Comparison of ENCODE assay signal across 12 mouse cellular contexts in the genomic region with DNA sequence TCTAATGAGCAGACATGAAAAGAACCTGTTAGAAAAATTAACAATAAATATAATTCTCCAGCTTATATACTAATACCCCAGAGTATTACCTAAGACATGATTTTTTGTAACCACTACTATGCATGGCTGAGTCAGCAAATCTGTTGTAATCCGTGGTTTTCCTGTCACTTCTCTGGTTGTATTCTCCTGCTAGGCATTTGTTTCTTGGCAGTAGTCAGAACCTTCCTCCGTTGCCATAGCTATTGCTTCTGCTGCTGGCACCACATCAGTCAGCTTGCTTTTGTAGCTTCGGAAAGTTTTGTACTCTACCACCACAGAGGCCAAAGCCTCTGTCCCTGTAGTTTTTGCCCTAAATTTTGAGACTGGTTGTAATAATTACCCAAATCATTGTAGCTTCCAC.
A peak's percentile ranks its signal among the peaks of the same experiment; 100 is the strongest.
DNase-seq lines count a peak whose midpoint lies in the region; ATAC-seq and TF ChIP-seq lines count a peak whose summit lies in the region.
"Had no signal": no experiment of that assay in that cellular context is flagged by ENCODE, and none has a peak within 500 bp of the region (broad histone marks: within the 10 kb centered on the region; RNA-seq: fewer than 3 reads in every experiment).

No protein-coding gene starts in this region.

- 30% methylated on average over 3 of the region's 3 CpGs for WGBS in lung, embryonic 15.5 days
- 37% methylated on average over 3 of the region's 3 CpGs for WGBS in lung, adult 2 months

- DNase-seq in adrenal gland, adult 2 months = peak; percentile 48
- DNase-seq in adrenal gland, adult 18-20 months (ENCODE audit: low spot score in 2 of 2) = no peak
- no peak for DNase-seq in lung, adult 2 months
- DNase-seq in fibroblast of lung, adult 2 months (ENCODE audit: low read depth) = peak; percentile 63
- no peak for DNase-seq in testis, postnatal 14 days (ENCODE audit: low spot score)
- DNase-seq in cerebellum, adult 11 months = no peak
- DNase-seq: B cell, adult 2 months had no signal

- H3K27me3 ChIP-seq in lung, embryonic 15.5 days = no peaks in the 10 kb centered on the region
- H3K27me3 ChIP-seq in myocyte (ENCODE audit: control insufficient read depth, insufficient read depth, insufficient read length) = no peaks in the 10 kb centered on the region

- H3K4me3 ChIP-seq in lung, embryonic 15.5 days = no peak overlapping the region
- H3K4me3 ChIP-seq in lung, adult 2 months (replicated peaks; ENCODE audit: extremely low read depth, low read depth, low read length) = no peak overlapping the region
- H3K4me3 ChIP-seq in myocyte = no peak overlapping the region
- H3K4me3 ChIP-seq: heart, embryonic 10.5 days; limb, embryonic 12.5 days had no signal

- no peak overlapping the region for H3K9ac ChIP-seq in lung, embryonic 15.5 days
- H3K9ac ChIP-seq: limb, embryonic 12.5 days had no signal

- H3K79me2 ChIP-seq in myocyte (ENCODE audit: control insufficient read depth, insufficient read depth) = no peaks in the 10 kb centered on the region

- no peak overlapping the region for H3ac ChIP-seq in myocyte (ENCODE audit: control insufficient read depth, insufficient read length)

- H3K4me1 ChIP-seq in lung, embryonic 15.5 days = no peaks in the 10 kb centered on the region
- no peaks in the 10 kb centered on the region for H3K4me1 ChIP-seq in lung, adult 2 months (ENCODE audit: control insufficient read depth, insufficient read depth, low read length)
- H3K4me1 ChIP-seq: heart, embryonic 10.5 days; limb, embryonic 12.5 days had no signal

- H3K4me2 ChIP-seq in lung, embryonic 15.5 days = no peak overlapping the region
- H3K4me2 ChIP-seq in myocyte (ENCODE audit: low read depth) = no peak overlapping the region
- H3K4me2 ChIP-seq: limb, embryonic 12.5 days had no signal

- no peaks in the 10 kb centered on the region for H3K36me3 ChIP-seq in lung, embryonic 15.5 days
- H3K36me3 ChIP-seq in myocyte (ENCODE audit: control insufficient read depth, insufficient read depth) = no peaks in the 10 kb centered on the region
- H3K36me3 ChIP-seq: heart, embryonic 10.5 days; limb, embryonic 12.5 days had no signal

- H3K9me3 ChIP-seq in lung, embryonic 15.5 days = no peaks in the 10 kb centered on the region
- H3K9me3 ChIP-seq: heart, embryonic 10.5 days; limb, embryonic 12.5 days had no signal

- no peak overlapping the region for H3K27ac ChIP-seq in lung, embryonic 15.5 days
- H3K27ac ChIP-seq: heart, embryonic 10.5 days; limb, embryonic 12.5 days had no signal

- no peak for TF ChIP-seq POLR2A in lung, adult 2 months (IDR thresholded peaks at IDR 0.05; ENCODE audit: borderline replicate concordance, extremely low read depth, low read depth, low read length)
- no peak for TF ChIP-seq POLR2A in myocyte (IDR thresholded peaks at IDR 0.05; ENCODE audit: insufficient read length, low read depth)

- TF ChIP-seq CTCF in lung, adult 2 months (IDR thresholded peaks at IDR 0.05; ENCODE audit: insufficient read depth, low read length) = no peak

- ATAC-seq in lung, embryonic 15.5 days (ENCODE audit: borderline replicate concordance, extremely low read depth, low FRiP score, low TSS enrichment) = peak; percentile 23; the same call in 1 of the 2 replicates
- ATAC-seq: intestine, embryonic 16.5 days had no signal

TF ChIP-seq in myocyte, 11 proteins besides CTCF, POLR2A, EP300 and RAD21:
- 0 out of 2 replicates have a peak, but pooled peaks have one; percentile 42 for TF ChIP-seq CEBPB (IDR thresholded peaks at IDR 0.05; ENCODE audit: insufficient read depth, poor library complexity, severe bottlenecking)
- TF ChIP-seq E2F4 (IDR thresholded peaks at IDR 0.05; ENCODE audit: insufficient read depth) = no peak

Comparison
In these comparisons a context has a peak if more than half of its experiments do, and no peak if none do; other contexts are left out.
1. DNase-seq: peak in adrenal gland, adult 2 months (single experiment) and fibroblast of lung, adult 2 months (single experiment); none in adrenal gland, adult 18-20 months (0 of 2), lung, adult 2 months (single experiment), testis, postnatal 14 days (single experiment) and cerebellum, adult 11 months (single experiment).